Mouse (Mus musculus) frontal cortex, postnatal 10 days (tissue): Measurements from ENCODE around the gene Stxbp5.
A peak's percentile ranks its signal among the peaks of the same experiment; 100 is the strongest.

Experiments used
- DNase-seq, 2 experiments: peaks; one replicate each; pipeline ENCODE4 v3.0.0; 2022; ENCODE audit warnings: low spot score in 2 of 2, mixed read lengths in 1 of 2

Stxbp5 gene

DNA sequence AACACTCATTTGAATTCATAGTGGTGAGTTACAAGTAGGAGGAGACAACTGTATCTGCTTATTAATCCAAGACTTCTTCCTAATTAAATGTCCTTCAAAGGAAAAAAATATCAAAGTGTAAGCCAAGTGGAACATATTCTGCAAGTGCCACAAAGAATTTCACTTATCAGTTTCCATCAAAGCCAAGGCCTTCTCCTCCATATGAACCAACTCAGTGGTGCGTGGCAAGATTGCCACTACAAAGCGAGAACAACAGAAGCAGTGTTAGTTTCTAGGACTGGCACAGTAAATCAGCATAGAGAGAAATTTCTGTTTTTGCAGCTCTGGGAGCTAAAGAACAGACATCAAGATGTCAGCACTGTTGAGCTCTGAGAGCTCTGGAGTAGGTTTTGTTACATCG, 41.4 kb downstream of the Stxbp5 start:
- DNase-seq: no peak

DNA sequence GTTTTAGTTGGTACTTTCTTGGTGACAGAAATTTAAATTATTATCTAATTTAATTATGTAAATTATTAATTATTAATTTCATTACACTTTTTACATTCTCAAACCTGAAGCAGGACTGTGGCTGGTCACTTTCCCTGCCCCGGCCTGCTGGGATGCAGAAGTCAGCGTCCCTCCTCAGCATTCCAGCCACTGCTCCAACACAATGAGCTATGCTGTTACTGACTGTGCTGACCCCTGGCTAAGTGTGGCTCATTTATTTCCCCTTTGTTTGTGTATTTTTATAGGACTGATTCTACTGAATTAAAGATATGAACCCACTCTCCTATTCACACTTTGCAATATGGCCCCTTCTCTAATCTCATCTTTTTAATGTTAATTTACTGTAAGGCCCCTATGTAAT, 43.0 kb downstream of the Stxbp5 start:
- no peak for DNase-seq

DNA sequence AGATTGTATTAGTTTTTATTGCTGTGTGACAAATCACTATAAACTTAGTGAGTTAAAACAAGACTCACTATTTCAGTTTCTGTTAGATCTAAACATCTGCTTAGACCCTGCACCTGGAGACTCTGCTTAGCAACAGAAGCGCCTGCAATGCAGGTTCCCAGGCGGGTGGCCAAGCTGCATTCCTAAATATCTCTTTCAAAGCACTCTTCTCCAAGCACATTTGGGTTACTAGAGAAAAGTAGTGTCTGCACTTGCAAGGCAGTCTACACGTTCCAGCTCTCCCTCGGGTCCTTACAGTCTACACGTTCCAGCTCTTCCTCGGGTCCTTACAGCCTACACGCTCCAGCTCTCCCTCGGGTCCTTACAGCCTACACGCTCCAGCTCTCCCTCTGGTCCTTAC, 44.1 kb downstream of the Stxbp5 start:
- no peak for DNase-seq

DNA sequence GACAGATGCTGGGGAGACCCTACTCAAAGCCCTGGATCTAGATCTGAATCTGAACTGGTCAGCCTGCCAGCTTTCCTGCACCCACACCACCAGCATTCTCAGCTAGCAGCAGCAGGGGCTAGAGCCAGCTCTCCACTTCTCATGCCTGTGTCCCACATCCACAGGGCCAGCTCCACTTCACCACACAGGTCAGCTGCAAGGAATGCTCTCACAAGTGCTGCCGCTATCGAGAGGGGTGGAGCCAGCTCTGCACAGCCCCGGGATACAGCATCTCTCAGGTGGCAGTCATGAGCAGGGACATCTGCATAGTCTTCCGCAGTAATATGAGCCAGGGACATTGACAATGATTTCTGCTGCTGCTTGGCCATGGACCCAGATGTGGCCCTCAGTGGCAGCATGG, 54.5 kb downstream of the Stxbp5 start:
- DNase-seq: no peak

DNA sequence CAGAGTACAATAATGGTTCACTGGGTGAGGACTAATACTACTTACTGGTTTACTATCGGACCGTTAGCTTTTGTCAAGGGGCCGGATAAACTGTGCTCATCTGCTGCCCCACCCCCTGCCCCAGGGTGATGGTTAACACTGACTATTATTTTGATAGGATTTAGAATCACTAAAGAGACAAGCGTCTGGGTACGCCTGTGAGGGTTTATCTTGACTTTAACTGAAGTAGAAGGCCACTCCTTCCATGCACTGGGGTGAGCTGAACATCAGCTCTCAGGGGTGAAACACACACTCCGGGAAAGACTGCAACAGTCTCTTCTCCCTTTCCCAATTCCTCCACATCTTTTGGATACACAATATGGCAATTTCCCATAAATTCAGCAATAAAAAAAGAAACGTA, 61.5 kb downstream of the Stxbp5 start:
- no peak for DNase-seq

DNA sequence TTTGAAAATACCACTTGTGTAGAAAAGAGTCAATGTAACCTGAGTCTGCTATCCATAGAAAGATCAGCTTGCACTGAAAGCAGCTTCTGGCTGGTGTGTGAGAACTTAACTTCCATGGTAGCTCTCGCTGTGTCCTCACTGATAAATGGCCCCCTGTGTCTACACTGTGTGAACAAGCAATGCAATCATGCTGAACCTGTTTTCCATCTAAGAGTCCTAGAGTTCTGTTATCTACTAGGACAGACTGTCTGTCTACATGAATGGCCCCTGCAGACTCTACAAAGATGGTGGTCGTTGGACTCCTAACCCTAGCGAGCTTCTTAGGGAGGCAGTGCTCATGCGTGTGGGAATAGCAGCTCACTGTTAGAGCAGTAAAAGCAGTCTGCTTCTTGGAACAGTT, 65.9 kb downstream of the Stxbp5 start:
- no peak for DNase-seq

DNA sequence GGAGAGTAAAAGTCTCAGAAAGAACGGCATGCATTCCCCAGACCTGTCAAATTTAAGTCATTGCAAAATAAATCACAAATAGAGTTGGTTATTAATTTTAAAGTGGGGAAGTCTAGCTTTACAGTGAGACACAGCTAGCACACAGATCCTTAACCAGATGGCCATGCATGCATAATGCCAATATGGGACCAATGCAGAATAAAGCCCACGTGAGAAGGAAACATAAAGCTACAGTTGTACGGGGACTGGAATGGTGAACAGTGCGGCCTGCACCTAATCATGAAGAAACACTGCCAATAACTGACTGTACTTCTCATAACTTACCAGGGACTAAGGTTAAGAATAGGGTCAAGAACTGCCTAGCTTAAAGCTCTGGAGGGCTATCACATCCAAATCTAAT, 67.9 kb downstream of the Stxbp5 start:
- DNase-seq: no peak

DNA sequence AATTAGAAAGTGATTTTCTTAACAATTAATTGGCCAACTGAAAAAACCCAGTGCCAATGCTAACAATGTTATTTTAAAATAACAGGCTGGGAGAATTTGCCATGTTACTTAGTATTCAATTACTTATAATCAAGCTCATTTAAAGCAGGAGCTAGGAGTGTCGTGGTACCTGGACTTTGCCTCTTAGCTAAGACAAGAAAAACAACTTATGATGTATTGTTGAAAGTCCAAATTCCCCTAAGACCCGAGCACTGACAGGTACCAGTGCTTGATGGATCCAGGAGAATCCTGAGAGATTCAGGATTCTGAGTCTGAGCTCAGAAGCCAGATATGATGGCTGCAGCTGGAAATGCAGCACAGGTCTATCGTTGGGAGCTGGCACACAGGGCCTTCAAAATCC, 71.1 kb downstream of the Stxbp5 start:
- DNase-seq: no peak

DNA sequence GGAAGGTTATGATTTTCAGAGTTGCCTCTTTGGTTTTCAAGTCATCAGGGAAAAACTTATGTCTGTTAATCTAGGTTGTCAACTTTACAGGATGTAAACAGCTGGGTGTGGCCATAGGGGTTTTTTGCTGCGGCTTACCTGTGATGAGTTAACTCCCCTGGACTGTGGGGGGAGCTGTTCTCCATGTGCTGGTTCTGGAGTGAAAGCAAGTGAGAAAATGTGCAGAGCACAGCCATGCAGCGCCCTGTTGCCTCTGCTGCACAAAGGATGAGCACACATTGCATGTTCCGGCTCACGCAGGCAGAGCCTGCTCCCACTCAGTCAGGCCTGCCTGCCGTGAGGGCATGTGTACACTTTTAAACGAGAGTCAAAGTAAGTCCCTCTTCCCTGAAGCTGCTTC, 79.6 kb downstream of the Stxbp5 start:
- no peak for DNase-seq

DNA sequence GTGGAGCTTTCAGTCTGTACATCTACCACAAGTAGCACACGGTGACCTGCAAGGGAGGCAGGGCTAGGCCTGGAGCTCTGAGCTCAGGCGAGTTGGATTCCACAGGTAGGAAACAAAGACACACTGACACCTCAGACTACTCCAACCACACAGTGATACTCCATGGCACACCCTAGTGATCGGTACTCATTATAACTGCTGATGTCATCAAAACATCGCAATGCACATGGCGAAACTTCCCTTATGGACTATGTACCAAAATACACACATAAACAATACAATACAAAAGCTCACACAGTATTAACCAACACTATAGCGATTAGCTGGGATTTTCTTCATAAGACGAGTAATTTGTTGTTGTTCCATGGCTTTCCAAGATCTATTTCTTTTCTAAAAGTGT, 82.3 kb downstream of the Stxbp5 start:
- no peak for DNase-seq

DNA sequence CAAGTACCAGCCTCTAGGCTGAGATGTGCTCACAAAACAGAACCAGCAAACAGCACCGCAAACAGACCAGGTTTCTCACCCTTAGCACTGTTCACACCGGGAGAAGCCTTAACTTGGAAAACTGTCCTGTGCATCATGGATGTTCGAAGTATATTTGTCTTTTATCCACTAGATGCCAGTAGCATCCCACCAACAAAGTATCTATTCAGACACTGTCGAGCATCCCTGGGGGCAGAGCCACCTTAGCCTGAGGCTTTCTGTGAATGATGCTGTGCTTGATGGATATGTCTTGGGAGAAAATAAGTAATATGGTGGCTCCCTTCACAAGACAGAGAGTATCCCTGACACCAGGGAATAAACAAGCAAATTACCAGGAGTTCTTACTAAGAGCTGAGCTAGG, 87.0 kb downstream of the Stxbp5 start:
- peak in 1 of 2 experiments; percentile 24 for DNase-seq

DNA sequence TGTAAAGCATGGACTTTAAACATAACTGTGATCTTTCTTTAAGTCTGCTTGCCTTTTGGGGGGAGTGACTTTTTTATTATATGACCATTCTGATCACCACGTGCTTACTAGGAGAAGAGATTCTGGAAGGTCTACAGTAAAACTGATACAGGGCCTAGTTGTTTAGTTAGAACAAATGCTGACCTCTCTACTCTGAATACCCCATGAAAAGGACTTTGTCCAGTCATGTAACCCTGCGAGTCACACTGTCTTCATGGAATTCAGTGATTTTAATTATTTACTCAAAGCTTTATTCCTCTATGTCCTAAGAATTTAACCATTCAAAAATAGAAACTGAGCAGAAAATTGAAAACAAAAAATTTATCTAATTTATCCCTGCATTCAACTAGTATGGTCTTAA, 93.3 kb downstream of the Stxbp5 start:
- no peak for DNase-seq

DNA sequence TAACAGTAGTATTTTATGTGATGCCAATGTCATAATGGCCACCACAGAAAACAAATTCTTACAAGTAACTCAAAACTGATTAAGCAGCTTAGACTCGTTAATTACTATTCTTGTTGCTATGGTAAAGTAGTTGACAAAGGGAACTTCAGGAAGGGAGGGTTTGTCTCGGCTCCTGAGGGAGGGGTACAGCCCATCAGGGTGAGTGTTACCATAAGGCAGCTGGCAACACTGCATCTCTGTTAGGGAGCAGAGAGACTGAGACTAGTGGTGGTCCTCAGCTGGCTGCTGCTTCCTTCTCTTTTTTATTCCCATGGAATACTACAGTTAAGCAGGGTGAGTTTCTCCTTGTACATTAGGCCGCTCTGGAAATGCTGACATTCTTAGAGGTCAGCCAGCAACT, 95.5 kb downstream of the Stxbp5 start:
- DNase-seq: no peak

DNA sequence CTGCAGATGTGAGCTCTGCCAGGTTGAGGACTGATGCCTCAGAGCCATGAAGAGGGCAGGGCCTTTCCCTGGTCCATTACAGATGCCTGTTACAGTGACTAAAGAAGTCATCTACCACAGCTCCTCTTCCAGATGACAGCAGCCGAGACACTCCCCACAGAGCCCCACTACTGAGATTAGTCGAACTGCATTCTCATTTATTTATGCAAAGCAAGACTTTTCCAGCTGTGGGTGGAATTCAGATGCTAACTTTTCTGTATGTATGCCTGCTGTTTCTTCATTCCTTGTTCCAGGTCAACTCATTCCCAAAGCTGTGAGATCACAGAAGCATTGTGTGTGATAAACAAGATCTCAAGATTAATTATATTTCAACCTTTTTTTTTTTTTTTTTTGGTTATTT, 97.8 kb downstream of the Stxbp5 start:
- DNase-seq: no peak

DNA sequence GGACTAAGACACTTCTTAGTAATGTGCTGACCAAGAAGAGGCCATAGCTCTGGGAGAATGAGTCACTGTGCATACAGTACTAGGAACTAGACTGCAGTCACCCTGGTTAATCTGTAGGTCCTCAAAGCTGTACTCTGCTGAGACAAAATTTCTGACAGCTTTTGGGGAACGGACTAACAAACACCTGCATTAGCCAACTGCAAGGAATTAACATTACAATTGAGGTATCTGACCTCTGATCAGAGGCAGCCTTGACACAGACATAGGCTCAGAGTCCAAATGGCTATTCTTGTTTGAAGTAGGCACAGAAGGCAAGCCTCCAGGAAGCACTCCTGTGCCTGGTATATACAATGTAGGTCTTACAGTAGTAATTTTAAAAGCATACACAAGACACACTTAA, 99.3 kb downstream of the Stxbp5 start:
- DNase-seq: no peak

DNA sequence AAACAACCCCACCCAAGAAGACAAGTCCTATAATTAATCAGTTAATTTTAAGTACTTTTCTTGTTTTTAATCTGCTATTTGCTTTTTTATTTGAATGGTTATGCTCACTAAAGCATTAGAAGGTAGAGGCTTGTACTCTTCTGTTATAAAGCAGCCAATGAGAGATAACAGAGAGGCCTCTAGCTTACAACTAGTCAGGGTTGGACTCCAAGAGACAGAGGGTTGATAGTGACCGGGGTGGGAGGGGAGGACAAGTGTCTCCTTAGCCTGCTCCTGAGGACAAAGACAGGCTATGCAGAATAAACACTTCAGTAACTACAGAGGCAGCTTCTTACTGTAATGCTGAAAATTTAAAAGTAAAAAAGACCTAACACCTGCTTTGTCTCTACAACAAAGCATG, 101.8 kb downstream of the Stxbp5 start:
- no peak for DNase-seq

DNA sequence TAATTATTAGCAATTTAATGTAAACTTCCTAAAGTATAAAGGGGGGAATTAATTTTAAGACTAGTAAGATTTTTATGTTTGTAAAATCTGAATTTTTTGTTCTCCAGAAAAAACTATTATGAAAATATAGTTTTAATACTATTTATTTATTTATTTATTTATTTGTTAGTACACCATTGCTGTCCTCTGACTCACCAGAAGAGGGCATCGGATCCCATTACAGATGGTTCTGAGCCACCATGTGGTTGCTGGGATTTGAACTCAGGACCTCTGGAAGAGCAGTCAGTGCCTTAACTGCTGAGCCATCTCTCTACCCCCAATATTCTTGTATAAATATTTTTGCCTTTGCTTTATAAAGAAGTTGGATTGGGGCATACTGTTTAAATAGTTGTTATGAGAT, 104.5 kb downstream of the Stxbp5 start:
- DNase-seq: no peak

DNA sequence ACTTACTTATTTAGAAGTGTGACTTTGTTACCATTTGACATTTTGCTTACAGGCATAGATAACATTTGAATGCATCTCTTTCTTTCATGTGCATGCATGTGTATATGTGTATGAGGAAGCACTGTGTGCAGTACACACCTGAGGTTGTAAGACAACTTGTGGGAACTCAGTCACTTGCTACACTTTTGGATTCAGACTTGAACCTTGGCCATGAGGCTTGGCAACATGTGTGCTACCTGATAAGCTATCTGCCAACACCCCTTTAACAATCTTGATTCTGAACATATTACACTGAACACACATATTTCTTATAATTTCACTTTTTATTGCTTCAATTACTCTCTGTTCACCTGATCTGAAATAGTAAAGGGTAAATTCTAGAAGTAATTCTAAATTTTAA, 106.5 kb downstream of the Stxbp5 start:
- no peak for DNase-seq

DNA sequence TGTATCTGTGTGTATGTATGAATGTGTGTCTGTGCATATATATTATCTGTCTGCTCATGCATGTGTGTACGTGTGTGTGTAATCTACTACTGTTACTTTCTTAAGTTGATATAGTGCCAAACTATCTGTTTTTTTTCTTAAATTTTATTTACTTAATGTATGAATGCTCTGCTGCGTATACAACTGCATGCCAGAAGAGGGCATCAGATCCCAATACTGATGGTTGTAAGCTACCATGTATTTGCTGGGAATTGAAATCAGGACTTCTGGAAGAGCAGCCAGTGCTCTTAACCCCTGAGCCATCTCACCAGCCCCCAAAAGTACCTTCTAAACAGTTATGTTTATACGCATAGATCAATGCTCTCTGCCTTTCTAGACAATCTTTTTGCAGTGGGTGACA, 109.9 kb downstream of the Stxbp5 start:
- no peak for DNase-seq

DNA sequence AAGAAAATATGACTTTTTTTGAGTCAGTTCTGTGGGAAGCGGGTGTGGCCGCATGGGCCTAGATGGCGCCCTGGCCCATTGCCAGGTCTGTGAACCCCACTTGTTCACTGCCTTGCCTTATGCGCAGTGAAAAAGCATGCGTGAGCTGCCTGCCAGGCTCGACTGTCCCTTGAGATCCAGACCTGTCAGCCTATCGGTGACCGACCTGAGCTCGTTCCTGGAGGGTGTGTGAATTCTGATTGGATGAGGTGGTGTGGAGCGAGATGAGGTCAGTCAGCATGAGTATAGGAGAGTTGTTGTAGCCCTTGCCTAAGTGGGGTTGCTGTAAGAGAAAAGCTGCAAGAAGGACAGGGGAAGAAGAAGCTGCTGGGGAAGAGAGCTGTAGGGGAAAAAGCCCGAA, 114.4 kb downstream of the Stxbp5 start:
- DNase-seq: no peak

DNA sequence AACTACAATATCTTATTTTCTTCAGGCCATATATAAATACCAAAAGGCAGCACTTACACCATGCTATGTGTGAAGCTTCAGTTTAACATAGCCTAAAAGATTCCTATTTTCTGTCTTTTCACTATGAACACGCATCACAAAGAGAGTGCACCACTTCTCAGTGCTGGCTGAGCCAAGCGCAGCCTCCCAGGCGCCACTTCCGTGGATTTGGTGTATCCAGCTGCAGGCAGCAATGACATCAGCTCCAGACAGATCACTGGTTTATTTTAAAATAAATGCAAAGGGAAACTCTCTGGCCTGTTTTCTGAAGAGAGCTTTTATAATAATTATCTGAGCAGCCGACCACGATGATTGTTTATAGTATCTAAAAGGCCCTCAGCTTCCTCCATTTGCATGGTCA, 115.2 kb downstream of the Stxbp5 start:
- no peak for DNase-seq

DNA sequence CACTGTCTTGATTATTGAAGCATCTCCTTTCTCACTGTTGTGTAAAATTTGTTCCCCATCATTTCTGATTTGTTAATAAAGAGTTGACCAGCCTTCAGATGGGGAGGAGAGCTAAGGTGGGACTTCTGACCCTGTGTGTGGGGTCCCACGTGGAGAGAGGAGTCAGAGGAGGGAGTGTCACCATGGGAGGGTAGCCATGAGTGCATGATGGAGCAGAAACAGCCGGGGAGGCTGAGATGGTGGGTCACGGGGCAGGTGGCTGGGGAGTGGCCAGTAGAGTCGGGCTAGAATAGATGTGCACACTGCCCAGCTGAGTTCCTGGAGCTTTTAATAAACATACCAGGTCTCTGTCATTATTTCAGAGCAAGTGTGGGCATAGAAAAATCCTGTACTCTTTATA, 121.0 kb downstream of the Stxbp5 start:
- no peak for DNase-seq

DNA sequence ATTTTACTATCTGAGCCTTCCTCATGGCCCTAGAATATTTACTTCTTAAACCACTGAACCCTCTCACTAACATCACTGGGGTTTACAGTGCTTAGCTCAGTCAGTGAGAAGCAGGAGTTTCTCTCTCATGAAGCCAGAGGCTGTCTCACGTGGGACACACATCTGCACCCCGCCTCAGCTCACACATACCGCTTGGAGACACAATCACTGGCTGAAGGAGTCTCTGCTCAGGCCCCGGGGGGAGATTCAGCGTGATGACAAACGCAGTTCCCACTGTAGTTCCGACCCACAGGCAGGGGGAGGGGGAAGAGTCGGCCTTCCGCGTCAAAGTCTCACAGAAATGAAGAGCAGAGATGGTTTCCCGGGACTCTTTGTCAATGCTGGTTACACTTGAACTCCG, 130.6 kb downstream of the Stxbp5 start:
- DNase-seq: no peak

DNA sequence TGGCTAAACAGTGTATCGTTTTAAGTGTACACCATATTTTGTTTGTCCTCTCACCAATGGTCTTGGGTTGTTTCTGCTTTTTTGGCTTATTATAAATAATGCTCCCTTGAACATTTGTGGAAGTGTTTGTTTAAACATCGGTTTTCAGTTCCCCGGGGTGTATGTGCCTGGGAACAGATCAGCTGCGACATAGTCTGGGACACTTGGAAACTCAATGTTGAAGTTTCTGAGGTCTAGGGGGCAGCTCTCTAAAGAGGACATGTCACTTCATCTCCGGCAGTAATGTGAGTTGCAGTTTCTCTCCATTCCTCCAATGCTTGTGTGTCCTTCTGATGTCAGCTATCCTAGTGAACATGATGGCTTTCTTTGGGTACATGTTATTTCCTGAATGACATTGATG, 137.0 kb downstream of the Stxbp5 start:
- DNase-seq: no peak

DNA sequence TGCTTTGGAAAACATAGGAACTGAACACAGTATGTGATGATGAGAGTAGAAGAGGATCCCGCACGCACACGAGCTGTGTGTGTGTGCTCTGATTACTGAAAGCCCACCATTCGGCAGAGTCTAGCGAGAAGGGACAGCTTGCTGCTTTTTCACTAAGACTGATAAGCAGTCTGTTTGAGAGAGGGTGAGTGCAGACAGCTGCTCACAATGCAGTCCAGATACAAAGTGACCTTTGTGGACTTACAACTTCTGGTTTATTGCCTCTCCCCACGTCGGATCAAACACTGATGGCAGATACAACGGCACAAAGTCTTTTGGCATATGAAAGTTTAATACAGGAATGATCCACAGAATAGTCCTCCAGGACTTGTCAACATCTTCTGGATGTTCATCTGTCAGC, 140.6 kb downstream of the Stxbp5 start:
- no peak for DNase-seq
